Mouse (Mus musculus) C2C12 (cell line): ENCODE measurements around the gene 9530003J23Rik. TPM values are rescaled to one million over a fixed set of nuclear protein-coding genes. Genes with fewer than 3 reads are reported as not detected.

Source experiments
- H3K27me3 ChIP-seq: one replicate; pipeline ENCODE4 v1.6.1; 2011; ENCODE audit not compliant: control insufficient read depth, insufficient read depth, insufficient read length
- H3K36me3 ChIP-seq: one replicate; pipeline ENCODE4 v1.6.1; 2011; ENCODE audit not compliant: control insufficient read depth, insufficient read depth
- H3K4me3 ChIP-seq: one replicate; pipeline ENCODE4 v1.5.1; 2011; ENCODE audit warnings: mild to moderate bottlenecking, control low read depth; ENCODE audit not compliant: poor library complexity, insufficient read depth, severe bottlenecking
- H3K79me2 ChIP-seq: one replicate; pipeline ENCODE4 v1.6.1; 2011; ENCODE audit not compliant: control insufficient read depth, insufficient read depth
- H3K79me3 ChIP-seq: one replicate; pipeline ENCODE4 v1.6.1; 2011; ENCODE audit warnings: low read depth, control low read depth
- H3ac ChIP-seq: one replicate; pipeline ENCODE3; 2011; ENCODE audit warnings: low read depth; ENCODE audit not compliant: control insufficient read depth, insufficient read length
- CEBPB ChIP-seq: IDR thresholded peaks from one replicate; pipeline ENCODE4 v1.6.1; 2011; ENCODE audit warnings: low read depth, mild to moderate bottlenecking, control low read depth, moderate library complexity
- CTCF ChIP-seq: IDR thresholded peaks from one replicate; pipeline ENCODE4 v1.5.1; 2011; ENCODE audit not compliant: control insufficient read depth, insufficient read depth, insufficient read length
- FOSL1 ChIP-seq: IDR thresholded peaks from one replicate; pipeline ENCODE4 v1.8.0; 2011; ENCODE audit warnings: mild to moderate bottlenecking, low read length; ENCODE audit not compliant: poor library complexity, insufficient read depth, severe bottlenecking
- MAX ChIP-seq: IDR thresholded peaks from one replicate; pipeline ENCODE4 v1.6.1; 2011; ENCODE audit warnings: mild to moderate bottlenecking, control low read depth
- MYOD1 ChIP-seq: IDR thresholded peaks from one replicate; pipeline ENCODE4 v1.6.1; 2011; ENCODE audit warnings: low read depth; ENCODE audit not compliant: control insufficient read depth, insufficient read length
- MYOG ChIP-seq: IDR thresholded peaks from one replicate; pipeline ENCODE4 v1.6.1; 2011; ENCODE audit not compliant: control insufficient read depth, insufficient read length; ENCODE audit errors: extremely low read depth
- USF1 ChIP-seq: IDR thresholded peaks from one replicate; pipeline ENCODE4 v1.6.1; 2011; ENCODE audit warnings: low read depth, mild to moderate bottlenecking, control low read depth, moderate library complexity
- polyA plus RNA-seq: library from polyadenylated mRNA; unstranded; fragments of >200 nt; fragmentation: generic; extraction: Trizol; gene quantifications from one replicate; pipeline ENCODE4 v1.2.1, GENCODE M21; 2012; ENCODE audit warnings: missing spikeins

9530003J23Rik gene
- polyA plus RNA-seq, 1 experiment = 0.07 TPM

DNA sequence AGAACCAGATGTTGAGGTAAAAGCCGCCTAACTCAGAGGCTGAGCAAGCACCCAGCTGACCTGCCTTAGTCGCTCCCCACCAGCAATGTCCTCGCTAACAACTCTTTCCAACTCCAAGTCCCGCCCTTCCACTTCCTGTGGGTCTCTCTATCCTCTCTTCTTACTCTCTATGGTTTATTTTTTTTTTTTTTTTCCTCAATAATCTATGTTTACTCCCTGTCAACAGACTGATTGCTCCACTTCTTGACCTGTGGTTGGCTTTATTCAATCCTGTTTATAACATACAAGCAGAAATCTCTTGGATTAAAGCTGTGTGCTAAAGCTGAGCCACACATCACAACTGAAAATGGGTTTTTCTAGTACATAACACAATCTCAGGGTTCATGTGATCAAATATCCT, 42.8 kb downstream of the 9530003J23Rik start:
- no peaks in the 10 kb centered on the region for H3K79me3 ChIP-seq
- H3K79me2 ChIP-seq = no peaks in the 10 kb centered on the region
- no peaks in the 10 kb centered on the region for H3K27me3 ChIP-seq
- H3K36me3 ChIP-seq = no peaks in the 10 kb centered on the region
- no peak overlapping the region for H3ac ChIP-seq
- TF ChIP-seq CTCF (no peak), USF1 (no peak), MYOG (no peak), MYOD1 (no peak), CEBPB (no peak), MAX (no peak), FOSL1 (no peak)
- no peak overlapping the region for H3K4me3 ChIP-seq

- TF ChIP-seq MAX = no peak
- no peak for TF ChIP-seq FOSL1
- no peak for TF ChIP-seq MYOD1
- no peak for TF ChIP-seq MYOG
- TF ChIP-seq USF1 = no peak
- TF ChIP-seq CTCF = no peak
- TF ChIP-seq CEBPB = no peak
- H3K79me2 ChIP-seq = no peaks in the 10 kb centered on the region
- no peaks in the 10 kb centered on the region for H3K79me3 ChIP-seq
- H3ac ChIP-seq = no peak overlapping the region
- no peaks in the 10 kb centered on the region for H3K36me3 ChIP-seq
- no peaks in the 10 kb centered on the region for H3K27me3 ChIP-seq
- H3K4me3 ChIP-seq = no peak overlapping the region
These were observed 43.5 kb downstream of the 9530003J23Rik start for GRCm38 (mm10) chr10:117195005-117195404.

DNA sequence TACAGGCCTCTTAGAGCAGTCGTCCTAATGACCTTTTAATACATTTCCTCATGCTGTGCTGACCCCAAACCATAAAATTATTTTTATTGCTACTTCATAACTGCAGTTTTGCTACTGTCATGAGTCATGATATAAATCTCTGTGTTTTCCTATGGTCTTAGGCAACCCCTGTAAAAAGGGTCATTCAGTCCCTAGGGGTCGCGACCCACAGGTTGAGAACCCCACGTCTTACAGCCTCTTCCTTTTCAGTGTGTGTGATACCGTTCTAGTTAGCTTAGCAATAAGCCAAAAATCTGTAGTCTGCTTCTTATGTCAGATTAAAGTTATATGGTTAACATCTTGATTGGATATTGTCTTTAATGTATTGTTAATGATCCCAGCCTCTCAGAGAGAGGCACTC, 45.1 kb downstream of the 9530003J23Rik start:
- H3ac ChIP-seq = no peak overlapping the region
- no peaks in the 10 kb centered on the region for H3K27me3 ChIP-seq
- H3K36me3 ChIP-seq = no peaks in the 10 kb centered on the region
- H3K79me2 ChIP-seq = no peaks in the 10 kb centered on the region
- no peaks in the 10 kb centered on the region for H3K79me3 ChIP-seq
- TF ChIP-seq MYOG = no peak
- no peak for TF ChIP-seq CEBPB
- TF ChIP-seq MYOD1 = no peak
- TF ChIP-seq FOSL1 = no peak
- no peak for TF ChIP-seq CTCF
- H3K4me3 ChIP-seq = no peak overlapping the region

GRCm38 (mm10) chr10:117185399-117186089, 53.0 kb downstream of the 9530003J23Rik start:
- Histone ChIP-seq H3K79me2 (no peaks in the 10 kb centered on the region), H3ac (no peak overlapping the region), H3K4me3 (no peak overlapping the region), H3K79me3 (no peaks in the 10 kb centered on the region), H3K36me3 (no peaks in the 10 kb centered on the region), H3K27me3 (no peaks in the 10 kb centered on the region)
- TF ChIP-seq FOSL1 = no peak
- TF ChIP-seq USF1 = no peak
- no peak for TF ChIP-seq CEBPB
- no peak for TF ChIP-seq MAX
- TF ChIP-seq MYOD1 = no peak
- TF ChIP-seq CTCF = no peak
- no peak for TF ChIP-seq MYOG

Other genes starting within 250 kb of the 9530003J23Rik start
- gene Lrrc10, start 193.4 kb downstream of the 9530003J23Rik start, polyA plus RNA-seq = not detected
- gene Cct2, start 174.9 kb downstream of the 9530003J23Rik start, polyA plus RNA-seq = 440 TPM
- gene Frs2, start 90.2 kb downstream of the 9530003J23Rik start, polyA plus RNA-seq = 11.0 TPM
- gene Yeats4, start 14.2 kb downstream of the 9530003J23Rik start, polyA plus RNA-seq = 40.8 TPM
- 0.04 TPM for gene Lyz2, start 43.6 kb upstream of the 9530003J23Rik start, polyA plus RNA-seq
- gene Lyz1, start 54.2 kb upstream of the 9530003J23Rik start, polyA plus RNA-seq = not detected
- 36.6 TPM for gene Cpsf6, start 141.3 kb upstream of the 9530003J23Rik start, polyA plus RNA-seq